ENCODE assay signal across 19 mouse cellular contexts in the genomic region with DNA sequence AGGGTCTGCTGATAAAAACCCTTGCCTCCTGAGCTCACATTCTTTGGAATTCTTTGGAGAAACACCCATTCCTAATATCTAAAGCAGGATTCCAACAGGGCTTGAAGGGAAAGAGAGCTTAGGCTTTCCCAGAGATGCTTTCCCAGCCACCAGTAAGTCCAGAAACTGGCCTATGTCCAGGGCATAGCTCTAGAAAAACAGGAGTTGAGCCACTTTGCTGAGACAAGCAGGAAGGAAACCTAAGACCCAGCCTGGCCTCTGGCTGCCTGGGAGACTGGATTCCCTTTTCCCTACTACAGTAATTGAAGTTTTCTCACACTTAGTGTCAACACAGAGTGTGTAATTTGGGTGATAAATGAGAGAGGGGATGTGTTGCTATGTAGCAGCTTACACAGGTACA. TPM values are rescaled to one million over a fixed set of nuclear protein-coding genes. Genes with fewer than 3 reads are reported as not detected.
DNase-seq lines count a peak whose midpoint lies in the region; ATAC-seq and TF ChIP-seq lines count a peak whose summit lies in the region.
"Had no signal": no experiment of that assay in that cellular context is flagged by ENCODE, and none has a peak within 500 bp of the region (broad histone marks: within the 10 kb centered on the region; RNA-seq: fewer than 3 reads in every experiment).

No protein-coding gene starts in this region.

- TF ChIP-seq EP300 in liver, embryonic 14.5 days (IDR thresholded peaks at IDR 0.05; ENCODE audit: low read depth) = no peak

- H3K9me3 ChIP-seq in embryonic facial prominence, embryonic 14.5 days (ENCODE audit: control insufficient read depth, low read length) = no peaks in the 10 kb centered on the region
- no peaks in the 10 kb centered on the region for H3K9me3 ChIP-seq in embryonic facial prominence, embryonic 10.5 days
- H3K9me3 ChIP-seq in liver, embryonic 14.5 days (ENCODE audit: control insufficient read depth, low read length) = no peaks in the 10 kb centered on the region
- H3K9me3 ChIP-seq: forebrain, embryonic 15.5 days had no signal

- no peak for TF ChIP-seq POLR2A in kidney, adult 2 months (IDR thresholded peaks at IDR 0.05; ENCODE audit: low read depth, low read length)

- no peak for ATAC-seq in embryonic facial prominence, embryonic 14.5 days (ENCODE audit: low read depth)
- ATAC-seq in liver, embryonic 14.5 days (ENCODE audit: insufficient read depth) = no peak
- ATAC-seq: forebrain, embryonic 15.5 days; Patski had no signal

- no peak overlapping the region for H3K4me2 ChIP-seq in embryonic facial prominence, embryonic 14.5 days (ENCODE audit: low read depth, low read length)
- peak overlapping the region; percentile 94 for H3K4me2 ChIP-seq in liver, embryonic 14.5 days (ENCODE audit: low read depth)
- H3K4me2 ChIP-seq: forebrain, embryonic 15.5 days; midbrain, embryonic 11.5 days had no signal

- TF ChIP-seq CTCF in kidney, adult 2 months (conservative IDR thresholded peaks at IDR 0.05; ENCODE audit: insufficient read depth, insufficient read length, low read depth, low read length) = no peak
- TF ChIP-seq CTCF in liver, embryonic 14.5 days (IDR thresholded peaks at IDR 0.05; ENCODE audit: low read depth) = no peak

- no peaks in the 10 kb centered on the region for H3K36me3 ChIP-seq in embryonic facial prominence, embryonic 14.5 days (ENCODE audit: control insufficient read depth, insufficient read depth, low read length)
- H3K36me3 ChIP-seq in embryonic facial prominence, embryonic 10.5 days (replicated peaks) = no peaks in the 10 kb centered on the region
- no peaks in the 10 kb centered on the region; the same call in 1 of the 2 replicates for H3K36me3 ChIP-seq in kidney, adult 2 months (ENCODE audit: control insufficient read depth, insufficient read depth, low read length)
- no peaks in the 10 kb centered on the region for H3K36me3 ChIP-seq in liver, embryonic 14.5 days (replicated peaks; ENCODE audit: control insufficient read depth, insufficient read depth, low read depth)
- H3K36me3 ChIP-seq: forebrain, embryonic 15.5 days had no signal

- H3K27me3 ChIP-seq in embryonic facial prominence, embryonic 14.5 days (replicated peaks; ENCODE audit: control insufficient read depth, insufficient read depth, low read length) = no peaks in the 10 kb centered on the region
- 0 out of 2 replicates have a peak, but pooled peaks cover 4% of the 10 kb centered on the region for H3K27me3 ChIP-seq in embryonic facial prominence, embryonic 10.5 days (replicated peaks; ENCODE audit: low read depth, poor library complexity, severe bottlenecking)
- no peaks in the 10 kb centered on the region for H3K27me3 ChIP-seq in kidney, adult 2 months (replicated peaks; ENCODE audit: control insufficient read depth, insufficient read depth, low read length)
- H3K27me3 ChIP-seq in liver, embryonic 14.5 days (ENCODE audit: control insufficient read depth, insufficient read depth, low read length) = no peaks in the 10 kb centered on the region
- H3K27me3 ChIP-seq: forebrain, embryonic 15.5 days; Patski had no signal

- no peak overlapping the region for H3K4me3 ChIP-seq in embryonic facial prominence, embryonic 14.5 days (ENCODE audit: low read depth, low read length)
- H3K4me3 ChIP-seq in embryonic facial prominence, embryonic 10.5 days = no peak overlapping the region
- peak overlapping the region; percentile 42; the same call in 1 of the 2 replicates for H3K4me3 ChIP-seq in kidney, adult 2 months (ENCODE audit: insufficient read depth, low read depth, low read length)
- peak overlapping the region in 1 of 2 experiments; percentile 81; a peak in 2 of 4 replicates for H3K4me3 ChIP-seq in liver, embryonic 14.5 days (ENCODE audit: insufficient read depth in 1 of 2, low read depth in 2 of 2, low read length in 2 of 2)
- H3K4me3 ChIP-seq: forebrain, embryonic 15.5 days had no signal

- no peak overlapping the region for H3K27ac ChIP-seq in embryonic facial prominence, embryonic 14.5 days (replicated peaks; ENCODE audit: low read depth, low read length)
- H3K27ac ChIP-seq in embryonic facial prominence, embryonic 10.5 days (replicated peaks) = no peak overlapping the region
- peak overlapping the region; percentile 94 for H3K27ac ChIP-seq in kidney, adult 2 months (ENCODE audit: insufficient read depth, low read depth, low read length)
- no peak overlapping the region for H3K27ac ChIP-seq in liver, embryonic 14.5 days
- H3K27ac ChIP-seq: forebrain, embryonic 15.5 days had no signal

- peak; percentile 22 for DNase-seq in embryonic facial prominence, embryonic 14.5 days (ENCODE audit: low spot score)
- DNase-seq in embryonic facial prominence, embryonic 10.5 days (ENCODE audit: low spot score) = no peak
- peak; percentile 82 for DNase-seq in kidney, adult 2 months
- DNase-seq in kidney, postnatal 4 days = no peak
- peak; percentile 93 for DNase-seq in adipocyte (ENCODE audit: low spot score)
- no peak for DNase-seq in liver, embryonic 14.5 days (ENCODE audit: low read depth in 3 of 3, low spot score in 3 of 3)
- DNase-seq in embryo, embryonic 9.5 days (ENCODE audit: extremely low spot score) = no peak
- no peak for DNase-seq in frontal cortex, postnatal 14 days (ENCODE audit: low spot score in 2 of 2)
- DNase-seq: adrenal gland, adult 2 months; cerebellum, adult 18-20 months; gastrocnemius, postnatal 25 days; layer of hippocampus, adult 9-11 months; right cerebral cortex, adult 18-20 months; thymus, adult 2 months had no signal

- no peak overlapping the region for H3K9ac ChIP-seq in embryonic facial prominence, embryonic 14.5 days (ENCODE audit: low read depth, low read length)
- H3K9ac ChIP-seq in liver, embryonic 14.5 days (replicated peaks) = no peak overlapping the region
- H3K9ac ChIP-seq: forebrain, embryonic 15.5 days had no signal

- peaks cover 7% of the 10 kb centered on the region for H3K4me1 ChIP-seq in embryonic facial prominence, embryonic 14.5 days (ENCODE audit: control insufficient read depth, insufficient read depth, low read length)
- H3K4me1 ChIP-seq in embryonic facial prominence, embryonic 10.5 days = peaks cover 11% of the 10 kb centered on the region
- H3K4me1 ChIP-seq in kidney, adult 2 months (ENCODE audit: control insufficient read depth, insufficient read depth, low read length) = peaks cover 6% of the 10 kb centered on the region; the same call in 1 of the 2 replicates
- peaks cover 17 to 36% of the 10 kb centered on the region in 2 experiments for H3K4me1 ChIP-seq in liver, embryonic 14.5 days (replicated peaks; ENCODE audit: control insufficient read depth in 2 of 2, insufficient read depth in 2 of 2, low read length in 1 of 2)

RNA-seq across cellular contexts. Expression of a gene that starts 1.8 kb away (rescaled TPM):
- 27.1 and 31.9 TPM in 2 replicates for polyA plus RNA-seq in embryonic facial prominence, embryonic 14.5 days (2014; fragmentation: Nextera tagmentation; extraction: Ambion mirVana)
- 23.5 and 23.8 TPM in 2 replicates for polyA plus RNA-seq in embryonic facial prominence, embryonic 10.5 days (2016; fragmentation: Nextera tagmentation; extraction: Ambion mirVana)
- polyA plus RNA-seq in kidney, adult 2 months (2012; rRNA removed) = 566 and 646 TPM in 2 replicates
- 47.6 and 68.4 TPM in 2 replicates for polyA plus RNA-seq in liver, embryonic 14.5 days (2012; rRNA removed)
- 146 and 160 TPM in 2 replicates for polyA plus RNA-seq in liver, embryonic 14.5 days (2014; fragmentation: Nextera tagmentation; extraction: Ambion mirVana)

RNA-seq across cellular contexts. Expression of a gene that starts 50.2 kb away (rescaled TPM):
- polyA plus RNA-seq in embryonic facial prominence, embryonic 14.5 days (2014; fragmentation: Nextera tagmentation; extraction: Ambion mirVana) = not detected in 2 replicates
- not detected in 2 replicates for polyA plus RNA-seq in embryonic facial prominence, embryonic 10.5 days (2016; fragmentation: Nextera tagmentation; extraction: Ambion mirVana)
- not detected in 2 replicates for polyA plus RNA-seq in kidney, adult 2 months (2012; rRNA removed)
- polyA plus RNA-seq in liver, embryonic 14.5 days (2012; rRNA removed) = not detected in 2 replicates
- polyA plus RNA-seq in liver, embryonic 14.5 days (2014; fragmentation: Nextera tagmentation; extraction: Ambion mirVana) = not detected in 2 replicates
- polyA plus RNA-seq: adrenal gland, adult 2 months; brain, embryonic 14.5 days; forebrain, embryonic 15.5 days; heart, postnatal 0 days; midbrain, embryonic 11.5 days; Patski; thymus, adult 2 months had no signal

RNA-seq across cellular contexts. Expression of a gene that starts 50.3 kb away (rescaled TPM):
- polyA plus RNA-seq in embryonic facial prominence, embryonic 14.5 days (2014; fragmentation: Nextera tagmentation; extraction: Ambion mirVana) = 0.08 TPM in 1 of 2 replicates, not detected in the other
- 0.10 TPM in 1 of 2 replicates, not detected in the other for polyA plus RNA-seq in embryonic facial prominence, embryonic 10.5 days (2016; fragmentation: Nextera tagmentation; extraction: Ambion mirVana)
- polyA plus RNA-seq in kidney, adult 2 months (2012; rRNA removed) = 0.04 TPM in 1 of 2 replicates, not detected in the other
- polyA plus RNA-seq in liver, embryonic 14.5 days (2012; rRNA removed) = 0.01 and 0.04 TPM in 2 replicates
- 0.11 TPM in 1 of 2 replicates, not detected in the other for polyA plus RNA-seq in liver, embryonic 14.5 days (2014; fragmentation: Nextera tagmentation; extraction: Ambion mirVana)
- polyA plus RNA-seq: adrenal gland, adult 2 months; brain, embryonic 14.5 days; forebrain, embryonic 15.5 days; midbrain, embryonic 11.5 days had no signal

Comparison
In these comparisons a context has a peak if more than half of its experiments do, and no peak if none do; other contexts are left out.
1. DNase-seq: peak in embryonic facial prominence, embryonic 14.5 days (single experiment), kidney, adult 2 months (single experiment) and adipocyte (single experiment); none in embryonic facial prominence, embryonic 10.5 days (single experiment), kidney, postnatal 4 days (0 of 2), liver, embryonic 14.5 days (0 of 3), embryo, embryonic 9.5 days (single experiment) and frontal cortex, postnatal 14 days (0 of 2).